Mouse (Mus musculus) spleen, adult 12 weeks (tissue): ENCODE results near the gene Prg4.

ENCODE experiments used
- DNase-seq: peaks from one replicate; pipeline ENCODE4 v3.0.0; 2022; ENCODE audit warnings: low spot score

The Prg4 gene

DNA sequence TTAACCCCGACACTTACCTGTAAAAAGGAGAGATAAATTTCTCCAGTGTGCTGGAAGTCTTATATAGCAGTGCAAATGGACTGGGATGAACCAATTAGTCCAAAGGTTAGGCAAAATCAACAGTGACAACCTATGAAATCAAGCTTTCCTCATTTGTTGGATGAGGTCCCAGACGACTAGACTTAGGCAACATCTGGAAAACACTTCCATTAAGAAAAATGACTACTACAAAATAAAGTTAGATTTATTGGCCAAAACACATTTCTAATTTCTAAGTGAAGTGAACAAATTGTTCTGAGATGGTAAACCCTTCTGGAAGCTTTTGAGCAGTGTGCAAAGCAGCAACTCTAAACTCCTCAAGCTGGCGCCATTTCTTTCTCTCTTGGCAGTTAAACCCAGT is at the start of gene Prg4:
Gene Prg4 (minus strand): TSS at position 34 of the 400 bp plus-strand sequence.
- no peak for DNase-seq

GRCm38 (mm10) chr1:150513041-150513440 is 47.1 kb upstream of the Prg4 start:
- no peak for DNase-seq

DNA sequence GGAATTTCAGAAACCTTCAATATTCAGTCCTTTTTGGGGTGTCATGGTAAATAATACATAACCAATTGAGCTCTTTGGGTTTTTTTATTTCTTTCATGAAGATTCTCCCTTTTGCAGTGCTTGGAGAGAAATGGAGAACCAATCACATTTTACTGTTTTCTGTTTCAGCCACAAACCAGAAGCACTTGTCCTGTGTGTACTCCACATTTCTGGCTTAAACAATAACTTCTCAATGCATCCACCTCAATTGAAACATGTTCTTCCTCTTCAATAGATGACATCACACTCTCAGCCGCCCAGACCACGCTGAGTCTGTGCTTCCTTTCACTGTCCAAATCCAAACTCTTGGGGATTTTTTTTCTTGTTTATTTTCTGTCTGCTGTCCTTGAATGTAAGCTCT is 39.8 kb upstream of the Prg4 start:
- no peak for DNase-seq

DNA sequence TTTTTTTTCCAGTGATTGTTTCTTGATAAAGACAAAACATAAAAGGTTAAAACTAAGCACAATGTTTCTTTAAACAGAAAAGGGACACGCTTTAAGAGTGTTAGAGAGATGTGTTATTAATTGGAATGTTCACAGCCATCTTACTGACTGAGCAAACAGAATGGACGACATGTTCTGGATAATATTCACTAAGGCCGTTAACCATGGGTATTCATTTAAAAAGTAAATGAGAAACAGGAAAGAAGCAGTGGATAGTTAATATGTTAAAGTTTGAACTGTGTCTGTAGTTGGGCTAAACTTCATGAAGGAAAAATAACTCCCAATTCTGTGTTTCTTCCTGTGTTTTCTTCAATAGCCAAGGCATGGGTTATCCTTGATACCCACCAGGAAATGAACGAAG is 37.4 kb upstream of the Prg4 start:
- DNase-seq, result no peak

- no peak for DNase-seq
These were observed 32.2 kb upstream of the Prg4 start for GRCm38 (mm10) chr1:150498177-150498576.

DNA sequence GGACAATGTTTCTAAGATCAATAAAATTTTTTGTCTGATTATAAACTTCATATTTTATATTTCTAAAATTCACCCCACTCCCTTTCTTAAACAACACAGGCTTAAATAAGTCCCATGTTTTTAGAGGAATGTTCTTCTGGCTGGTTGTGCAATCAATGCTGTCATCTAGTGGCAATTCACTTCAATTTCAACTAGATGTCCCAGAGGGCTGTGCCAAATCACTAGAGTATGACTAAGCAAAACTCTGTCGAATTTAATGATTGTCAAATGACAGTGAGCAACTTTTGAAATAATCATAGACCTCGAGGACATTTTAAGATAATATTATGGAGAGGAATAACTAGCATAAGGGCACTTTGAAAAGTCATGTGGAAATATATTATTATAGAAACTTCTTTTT is 31.7 kb upstream of the Prg4 start:
- no peak for DNase-seq

DNA sequence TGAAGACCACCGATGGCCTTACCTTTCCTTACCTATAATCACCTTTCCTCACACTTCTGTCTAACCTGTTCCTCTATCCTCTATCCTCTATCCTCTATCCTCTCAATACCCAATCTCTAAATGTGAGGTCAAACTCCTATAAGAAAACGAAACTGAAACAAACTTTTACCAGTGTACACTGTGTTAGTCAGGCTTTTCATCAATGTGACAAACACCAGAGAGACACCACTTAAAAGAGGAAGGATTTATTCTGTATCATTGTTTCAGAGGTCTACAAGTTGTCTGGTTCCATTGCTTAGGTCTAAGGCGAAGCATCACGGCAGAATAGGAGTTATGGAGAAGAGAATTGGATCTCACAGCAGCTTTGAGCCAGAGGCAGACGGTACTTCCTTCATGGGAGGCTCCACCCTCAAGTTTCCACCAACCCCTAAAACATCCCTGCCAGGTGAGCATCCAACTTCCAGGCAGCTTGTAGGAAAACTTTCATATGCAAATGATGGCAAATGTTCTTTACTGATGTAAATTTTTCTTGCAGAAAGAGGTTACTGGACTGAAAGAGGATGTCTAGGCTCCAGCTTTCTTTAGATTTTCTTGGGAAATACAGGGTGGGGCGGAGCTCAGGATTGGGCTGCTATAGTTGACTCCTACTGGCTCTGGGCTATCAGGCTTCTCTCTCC is 30.8 kb upstream of the Prg4 start:
- DNase-seq, result no peak

- no peak for DNase-seq
These were observed 23.2 kb upstream of the Prg4 start for GRCm38 (mm10) chr1:150489148-150489547.

DNA sequence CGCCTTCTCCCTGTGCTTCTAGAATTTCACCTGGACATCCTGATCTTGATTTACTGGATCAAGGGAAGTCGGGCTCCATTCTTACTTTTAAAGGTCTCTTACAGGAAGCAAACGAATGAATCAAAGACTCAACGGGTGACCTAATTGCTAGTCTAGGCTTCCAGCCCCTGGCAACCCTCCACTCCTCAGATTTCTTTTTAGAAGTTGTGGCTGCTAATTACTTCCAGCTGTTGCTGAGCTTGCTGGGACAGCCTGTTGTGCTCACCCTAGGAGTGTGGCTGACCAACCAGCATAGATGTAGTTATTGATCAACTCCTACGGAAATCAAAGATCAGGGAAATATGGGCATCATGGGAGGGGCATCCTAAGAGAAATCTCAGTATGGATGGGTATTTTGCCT is 14.7 kb upstream of the Prg4 start:
- no peak for DNase-seq

GRCm38 (mm10) chr1:150472525-150472924 is 6.6 kb upstream of the Prg4 start:
- DNase-seq, result no peak

- no peak for DNase-seq
These were observed 4.0 kb upstream of the Prg4 start for GRCm38 (mm10) chr1:150469992-150470391.

GRCm38 (mm10) chr1:150465364-150465763 is 601 bp downstream of the Prg4 start:
- no peak for DNase-seq

DNA sequence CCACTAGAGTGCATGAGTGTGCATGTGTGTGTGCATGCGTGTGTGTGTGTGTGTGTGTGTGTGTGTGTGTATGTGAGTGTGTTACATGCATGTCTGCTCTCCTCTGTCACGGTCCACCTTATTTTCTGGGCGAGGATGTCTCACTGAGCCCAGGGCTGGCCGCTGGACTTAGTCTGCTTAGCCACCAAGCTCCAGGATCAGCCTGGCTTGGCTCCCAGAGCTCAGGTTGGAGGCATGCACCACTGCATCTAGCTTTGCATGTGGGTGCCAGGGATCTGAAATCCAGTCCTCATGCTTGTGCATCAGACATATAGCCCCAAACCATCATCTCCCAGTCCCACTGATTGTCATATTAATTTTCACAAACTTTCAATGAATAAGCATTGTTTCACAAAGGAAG is 2.3 kb downstream of the Prg4 start:
- no peak for DNase-seq

- DNase-seq, result no peak
These were observed 2.9 kb downstream of the Prg4 start for GRCm38 (mm10) chr1:150463068-150463467.

- no peak for DNase-seq
These were observed 5.4 kb downstream of the Prg4 start for GRCm38 (mm10) chr1:150460595-150460994.

GRCm38 (mm10) chr1:150459599-150459998 is 6.4 kb downstream of the Prg4 start:
- no peak for DNase-seq

- no peak for DNase-seq
These were observed 7.0 kb downstream of the Prg4 start for GRCm38 (mm10) chr1:150458977-150459376.

DNA sequence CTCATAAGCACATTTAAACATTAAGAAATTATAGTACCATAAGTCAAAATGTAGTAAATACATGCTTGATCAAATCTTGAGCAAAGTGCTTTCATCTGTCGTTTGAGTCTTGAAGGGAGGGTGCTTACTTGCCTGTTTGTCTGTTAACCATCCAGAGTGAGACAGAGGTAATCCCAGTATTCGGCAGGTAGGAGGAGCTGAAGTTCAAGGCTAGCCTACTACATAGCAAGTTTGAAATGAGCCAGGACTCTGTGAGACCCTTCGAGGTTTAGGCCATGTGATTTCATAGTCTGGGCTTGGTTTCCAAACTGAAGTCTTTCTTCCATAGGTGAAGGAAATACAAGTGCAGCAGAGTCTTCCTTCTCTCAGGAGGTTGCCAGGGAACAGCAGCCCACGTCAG is 24.2 kb downstream of the Prg4 start:
- no peak for DNase-seq

DNA sequence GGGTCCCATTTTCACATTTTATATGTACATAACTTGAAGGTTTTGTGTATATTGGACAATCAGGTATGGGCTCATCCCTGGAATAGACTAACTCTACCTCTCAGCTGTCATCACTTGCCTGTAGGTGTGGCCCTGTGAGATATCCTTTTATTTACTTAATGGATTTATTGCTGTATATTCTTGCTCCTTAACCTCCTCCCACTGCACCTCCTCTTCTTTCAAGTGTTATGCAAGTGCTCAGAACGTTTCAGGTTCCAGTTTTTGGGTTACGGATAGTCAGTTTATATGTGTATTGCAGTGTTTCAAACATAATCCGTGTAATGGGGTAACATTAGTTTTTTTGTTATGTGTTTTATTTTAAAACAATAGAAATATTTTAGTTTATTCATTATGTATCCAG is 27.3 kb downstream of the Prg4 start:
- DNase-seq, result no peak

- no peak for DNase-seq
These were observed 39.7 kb downstream of the Prg4 start for GRCm38 (mm10) chr1:150426216-150426615.

- no peak for DNase-seq
These were observed 40.3 kb downstream of the Prg4 start for GRCm38 (mm10) chr1:150425665-150426064.

DNA sequence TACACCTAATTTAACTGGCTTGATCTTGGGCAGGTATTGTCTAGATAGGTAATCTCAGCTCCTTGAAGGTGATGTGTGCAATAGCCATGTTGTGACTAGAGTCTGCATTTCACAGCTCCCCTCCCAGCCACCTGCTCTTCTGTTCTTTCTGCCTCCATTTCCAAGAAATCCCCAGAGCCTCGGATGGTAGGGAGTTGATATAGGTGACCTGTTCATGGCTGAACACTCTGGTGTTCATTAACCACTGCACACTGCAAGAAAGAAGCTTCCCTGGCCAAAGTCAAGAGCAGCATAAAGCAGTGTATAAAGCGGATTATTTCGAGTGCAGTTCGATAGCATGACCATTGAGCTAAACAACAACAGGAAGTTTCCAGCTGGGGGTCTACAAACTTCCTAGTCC is 47.5 kb downstream of the Prg4 start:
- no peak for DNase-seq

DNA sequence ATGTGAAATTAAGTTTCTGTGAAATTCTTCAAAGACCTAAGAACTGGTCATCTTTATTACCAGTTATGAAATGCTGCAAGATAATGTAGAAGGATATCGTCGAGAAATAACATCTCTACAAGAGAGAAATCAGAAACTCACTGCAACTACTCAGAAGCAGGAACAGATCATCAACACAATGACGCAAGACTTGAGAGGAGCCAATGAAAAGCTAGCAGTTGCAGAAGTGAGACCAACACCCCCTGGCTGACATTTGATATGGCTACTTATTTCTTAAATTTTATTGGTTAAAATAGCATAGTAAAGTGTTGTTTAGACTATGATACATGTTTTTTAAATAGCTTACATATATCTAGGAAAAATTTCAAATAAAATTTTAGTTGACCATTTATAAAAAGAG is 50.0 kb downstream of the Prg4 start:
- DNase-seq, result no peak

DNA sequence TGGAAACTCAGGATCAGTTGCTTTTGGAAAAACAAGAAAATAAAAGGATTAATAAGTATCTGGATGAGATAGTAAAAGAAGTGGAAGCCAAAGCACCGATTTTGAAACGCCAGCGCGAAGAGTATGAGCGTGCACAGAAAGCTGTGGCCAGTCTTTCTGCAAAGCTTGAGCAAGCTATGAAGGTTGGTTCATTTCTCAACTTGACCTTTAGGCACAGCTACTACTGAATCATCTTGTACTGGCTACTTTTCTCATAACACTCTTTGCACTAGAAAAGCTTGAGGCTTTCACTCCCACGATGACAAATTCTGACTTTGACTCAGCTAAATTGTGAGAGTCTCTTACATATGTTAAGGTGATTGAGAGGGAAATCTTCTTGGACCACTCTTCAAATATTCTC is 56.0 kb downstream of the Prg4 start:
- no peak for DNase-seq

DNA sequence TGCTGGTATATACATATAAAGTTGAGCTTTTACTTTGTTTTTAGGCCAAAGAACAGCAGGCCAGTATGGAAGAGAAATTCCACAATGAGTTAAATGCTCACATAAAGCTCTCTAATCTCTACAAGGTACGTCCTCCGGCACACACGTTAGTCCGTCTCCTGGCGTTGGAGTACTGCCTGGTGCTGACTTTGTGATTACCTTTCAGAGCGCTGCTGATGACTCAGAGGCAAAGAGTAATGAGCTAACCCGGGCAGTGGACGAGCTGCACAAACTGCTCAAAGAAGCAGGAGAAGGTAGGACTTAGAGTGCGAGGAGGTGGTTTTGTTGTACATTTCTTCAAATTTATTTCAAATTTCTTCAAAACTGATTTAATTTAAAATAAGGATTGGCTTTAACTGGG is 58.7 kb downstream of the Prg4 start:
- DNase-seq, result no peak
